Mouse (Mus musculus): ENCODE measurements around the gene Gm3417. TPM values are rescaled to one million over a fixed set of nuclear protein-coding genes. Genes with fewer than 3 reads are reported as not detected.

Gene Gm3417
- polyA plus RNA-seq, 1 experiment from 2014 or later, result 0.30 TPM

Other genes starting within 250 kb of the Gm3417 start
- 6.2 and 6.3 TPM in 2 replicates for gene Wdr27, start 35.6 kb downstream of the Gm3417 start, polyA plus RNA-seq (2015; fragmentation: Nextera tagmentation; extraction: Ambion mirVana)
- gene 1600012H06Rik, start 35.6 kb downstream of the Gm3417 start, polyA plus RNA-seq (2015; fragmentation: Nextera tagmentation; extraction: Ambion mirVana), result 41.8 and 48.2 TPM in 2 replicates
- 32.9 and 34.4 TPM in 2 replicates for gene Phf10, start 17.5 kb downstream of the Gm3417 start, polyA plus RNA-seq (2015; fragmentation: Nextera tagmentation; extraction: Ambion mirVana)
- gene 9030025P20Rik, start 322 bp downstream of the Gm3417 start, polyA plus RNA-seq (2015; fragmentation: Nextera tagmentation; extraction: Ambion mirVana), result 6.4 and 7.6 TPM in 2 replicates
- 5.6 and 6.9 TPM in 2 replicates for gene Gm3435, start 31.4 kb upstream of the Gm3417 start, polyA plus RNA-seq (2015; fragmentation: Nextera tagmentation; extraction: Ambion mirVana)
- 65.3 and 72.4 TPM in 2 replicates for gene Ermard, start 62.4 kb upstream of the Gm3417 start, polyA plus RNA-seq (2015; fragmentation: Nextera tagmentation; extraction: Ambion mirVana)
- 1.2 and 1.4 TPM in 2 replicates for gene Tcte3, start 62.7 kb upstream of the Gm3417 start, polyA plus RNA-seq (2015; fragmentation: Nextera tagmentation; extraction: Ambion mirVana)
- 3.3 and 3.6 TPM in 2 replicates for gene Gm3448, start 62.7 kb upstream of the Gm3417 start, polyA plus RNA-seq (2015; fragmentation: Nextera tagmentation; extraction: Ambion mirVana)